Mouse (Mus musculus): ENCODE results near the gene Cntfr. TPM values are rescaled to one million over a fixed set of nuclear protein-coding genes. Genes with fewer than 3 reads are reported as not detected.
"Not testable (repeated sequence)": the region's sequence is repeated elsewhere in the genome, so short reads cannot be mapped to it uniquely, and the experiment has no call there.

The Cntfr gene
- polyA plus RNA-seq, 1 experiment, result 3.7 TPM

- no peaks in the 10 kb centered on the region for H3K27me3 ChIP-seq (ENCODE audit: control insufficient read depth, insufficient read depth, low read length)
- 0 out of 2 replicates have a peak, but pooled peaks cover 2% of the 10 kb centered on the region for H3K36me3 ChIP-seq (ENCODE audit: control insufficient read depth, insufficient read depth, low read length)
- H3K27ac ChIP-seq (ENCODE audit: control insufficient read depth, insufficient read depth, low read depth, low read length), result no peak overlapping the region
Observed at GRCm38 (mm10) chr4:41708192-41708745, 11.4 kb upstream of the Cntfr start.

GRCm38 (mm10) chr4:41707011-41707535 is 10.2 kb upstream of the Cntfr start:
- no peak for TF ChIP-seq POLR2A (IDR thresholded peaks at IDR 0.05; ENCODE audit: control insufficient read depth, low read depth, low read length)
- peak; percentile 46; the same call in 1 of the 2 replicates for TF ChIP-seq CTCF (IDR thresholded peaks at IDR 0.05; ENCODE audit: control insufficient read depth, insufficient read depth, insufficient replicate concordance, low read depth, low read length)
- H3K27ac ChIP-seq (ENCODE audit: control insufficient read depth, insufficient read depth, low read depth, low read length), result no peak overlapping the region
- peaks cover 4% of the 10 kb centered on the region for H3K4me1 ChIP-seq (ENCODE audit: control insufficient read depth, insufficient read depth, low read length)
- H3K36me3 ChIP-seq (ENCODE audit: control insufficient read depth, insufficient read depth, low read length), result no peaks in the 10 kb centered on the region
- no peak overlapping the region for H3K4me3 ChIP-seq (ENCODE audit: control insufficient read depth, low read depth, low read length)
- no peaks in the 10 kb centered on the region for H3K27me3 ChIP-seq (ENCODE audit: control insufficient read depth, insufficient read depth, low read length)

More at GRCm38 (mm10) chr4:41708192-41708745, 11.4 kb upstream of the Cntfr start:
- Histone ChIP-seq H3K4me3 (ENCODE audit: control insufficient read depth, low read depth, low read length) (no peak overlapping the region), H3K4me1 (ENCODE audit: control insufficient read depth, insufficient read depth, low read length) (peaks cover 14% of the 10 kb centered on the region)
- TF ChIP-seq CTCF (IDR thresholded peaks at IDR 0.05; ENCODE audit: control insufficient read depth, insufficient read depth, insufficient replicate concordance, low read depth, low read length) (no peak), POLR2A (IDR thresholded peaks at IDR 0.05; ENCODE audit: control insufficient read depth, low read depth, low read length) (no peak)

- no peaks in the 10 kb centered on the region for H3K36me3 ChIP-seq (ENCODE audit: control insufficient read depth, insufficient read depth, low read length)
- no peaks in the 10 kb centered on the region for H3K27me3 ChIP-seq (ENCODE audit: control insufficient read depth, insufficient read depth, low read length)
- no peak overlapping the region for H3K27ac ChIP-seq (ENCODE audit: control insufficient read depth, insufficient read depth, low read depth, low read length)
- H3K4me3 ChIP-seq (ENCODE audit: control insufficient read depth, low read depth, low read length), result no peak overlapping the region
- TF ChIP-seq POLR2A (IDR thresholded peaks at IDR 0.05; ENCODE audit: control insufficient read depth, low read depth, low read length), result no peak
- no peak for TF ChIP-seq CTCF (IDR thresholded peaks at IDR 0.05; ENCODE audit: control insufficient read depth, insufficient read depth, insufficient replicate concordance, low read depth, low read length)
- H3K4me1 ChIP-seq (ENCODE audit: control insufficient read depth, insufficient read depth, low read length), result no peaks in the 10 kb centered on the region; the same call in 1 of the 2 replicates
Observed at GRCm38 (mm10) chr4:41705922-41706754, 9.2 kb upstream of the Cntfr start.

GRCm38 (mm10) chr4:41704651-41705050 is 7.8 kb upstream of the Cntfr start:
- Histone ChIP-seq H3K4me1 (ENCODE audit: control insufficient read depth, insufficient read depth, low read length) (no peaks in the 10 kb centered on the region; the same call in 1 of the 2 replicates), H3K27me3 (ENCODE audit: control insufficient read depth, insufficient read depth, low read length) (no peaks in the 10 kb centered on the region), H3K4me3 (ENCODE audit: control insufficient read depth, low read depth, low read length) (no peak overlapping the region), H3K36me3 (ENCODE audit: control insufficient read depth, insufficient read depth, low read length) (no peaks in the 10 kb centered on the region), H3K27ac (ENCODE audit: control insufficient read depth, insufficient read depth, low read depth, low read length) (no peak overlapping the region)
- TF ChIP-seq POLR2A (IDR thresholded peaks at IDR 0.05; ENCODE audit: control insufficient read depth, low read depth, low read length), result no peak
- no peak for TF ChIP-seq CTCF (IDR thresholded peaks at IDR 0.05; ENCODE audit: control insufficient read depth, insufficient read depth, insufficient replicate concordance, low read depth, low read length)

- H3K36me3 ChIP-seq (ENCODE audit: control insufficient read depth, insufficient read depth, low read length); H3K4me1 ChIP-seq (ENCODE audit: control insufficient read depth, insufficient read depth, low read length); H3K27me3 ChIP-seq (ENCODE audit: control insufficient read depth, insufficient read depth, low read length); H3K27ac ChIP-seq (ENCODE audit: control insufficient read depth, insufficient read depth, low read depth, low read length); H3K4me3 ChIP-seq (ENCODE audit: control insufficient read depth, low read depth, low read length): not testable (repeated sequence)
Observed at GRCm38 (mm10) chr4:41702226-41702625, 5.3 kb upstream of the Cntfr start.

DNA sequence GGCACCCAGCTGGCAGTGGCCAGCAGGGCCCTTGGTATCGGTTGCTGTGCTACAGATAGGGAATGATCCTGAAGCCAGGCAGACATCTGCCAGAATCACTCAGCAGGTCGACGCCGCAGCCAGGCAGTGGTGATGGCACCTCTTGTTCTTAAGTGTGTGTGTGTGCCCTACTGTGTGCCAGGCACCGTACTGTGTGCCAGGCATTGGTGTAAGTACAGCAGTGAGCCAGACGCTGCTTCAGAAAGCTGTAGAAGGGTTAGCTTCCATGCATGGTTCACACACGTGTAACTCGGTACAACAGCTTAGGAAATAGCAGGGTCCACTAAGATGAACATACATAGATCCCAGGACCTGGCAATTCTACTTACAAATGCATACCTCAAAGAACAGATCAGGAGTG is 3.3 kb upstream of the Cntfr start:
- not testable (repeated sequence) for H3K36me3 ChIP-seq (ENCODE audit: control insufficient read depth, insufficient read depth, low read length); H3K4me1 ChIP-seq (ENCODE audit: control insufficient read depth, insufficient read depth, low read length); H3K27me3 ChIP-seq (ENCODE audit: control insufficient read depth, insufficient read depth, low read length); H3K27ac ChIP-seq (ENCODE audit: control insufficient read depth, insufficient read depth, low read depth, low read length); H3K4me3 ChIP-seq (ENCODE audit: control insufficient read depth, low read depth, low read length)

GRCm38 (mm10) chr4:41699783-41700182 is 2.9 kb upstream of the Cntfr start, which contains the start of gene Il11ra1:
Gene Il11ra1 (plus strand): TSS chr4:41699989.
- H3K27me3 ChIP-seq (ENCODE audit: control insufficient read depth, insufficient read depth, low read length); H3K36me3 ChIP-seq (ENCODE audit: control insufficient read depth, insufficient read depth, low read length); H3K4me1 ChIP-seq (ENCODE audit: control insufficient read depth, insufficient read depth, low read length); H3K27ac ChIP-seq (ENCODE audit: control insufficient read depth, insufficient read depth, low read depth, low read length); H3K4me3 ChIP-seq (ENCODE audit: control insufficient read depth, low read depth, low read length): not testable (repeated sequence)

DNA sequence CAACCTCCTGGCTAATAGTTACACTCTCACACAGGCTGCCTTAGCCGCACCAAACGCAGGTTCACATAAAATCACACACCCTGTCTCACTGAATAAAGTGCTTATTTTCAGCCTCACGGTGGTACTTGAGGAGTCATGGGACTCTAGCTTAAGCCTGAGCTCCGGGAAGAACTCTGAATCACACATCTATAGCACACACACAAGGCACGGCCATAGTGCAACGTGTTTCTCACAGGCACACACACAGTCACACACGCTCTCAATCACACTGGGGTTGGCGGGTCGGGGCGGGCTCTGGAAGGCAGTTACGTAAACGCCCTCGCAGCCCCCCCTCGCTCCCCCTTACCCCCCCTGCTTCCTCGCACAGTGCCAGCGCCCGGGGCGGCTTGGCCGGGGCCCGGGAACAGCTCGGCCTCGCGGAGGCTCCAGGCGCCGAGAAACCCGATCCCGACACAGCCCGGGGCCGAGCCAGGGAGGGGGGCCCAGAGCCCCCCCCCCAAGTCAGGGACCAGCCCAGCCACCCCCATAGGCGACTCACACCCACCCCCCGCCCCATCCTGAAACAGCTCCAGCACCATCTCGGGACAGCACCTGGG is 1.6 kb upstream of the Cntfr start:
- H3K4me1 ChIP-seq (ENCODE audit: control insufficient read depth, insufficient read depth, low read length); H3K36me3 ChIP-seq (ENCODE audit: control insufficient read depth, insufficient read depth, low read length); H3K27me3 ChIP-seq (ENCODE audit: control insufficient read depth, insufficient read depth, low read length); H3K27ac ChIP-seq (ENCODE audit: control insufficient read depth, insufficient read depth, low read depth, low read length); H3K4me3 ChIP-seq (ENCODE audit: control insufficient read depth, low read depth, low read length): not testable (repeated sequence)

GRCm38 (mm10) chr4:41696452-41696851 is 437 bp downstream of the Cntfr start:
- H3K36me3 ChIP-seq (ENCODE audit: control insufficient read depth, insufficient read depth, low read length); H3K4me3 ChIP-seq (ENCODE audit: control insufficient read depth, low read depth, low read length); H3K4me1 ChIP-seq (ENCODE audit: control insufficient read depth, insufficient read depth, low read length); H3K27me3 ChIP-seq (ENCODE audit: control insufficient read depth, insufficient read depth, low read length); H3K27ac ChIP-seq (ENCODE audit: control insufficient read depth, insufficient read depth, low read depth, low read length): not testable (repeated sequence)

GRCm38 (mm10) chr4:41695800-41696199 is 1.1 kb downstream of the Cntfr start:
- H3K36me3 ChIP-seq (ENCODE audit: control insufficient read depth, insufficient read depth, low read length); H3K4me1 ChIP-seq (ENCODE audit: control insufficient read depth, insufficient read depth, low read length); H3K27me3 ChIP-seq (ENCODE audit: control insufficient read depth, insufficient read depth, low read length); H3K27ac ChIP-seq (ENCODE audit: control insufficient read depth, insufficient read depth, low read depth, low read length); H3K4me3 ChIP-seq (ENCODE audit: control insufficient read depth, low read depth, low read length): not testable (repeated sequence)
